Mouse (Mus musculus) gastrocnemius, adult 18-20 months (tissue): ENCODE data around the gene Arid1b. TPM values are rescaled to one million over a fixed set of nuclear protein-coding genes. Genes with fewer than 3 reads are reported as not detected.

ENCODE experiments used
- DNase-seq: peaks from one replicate; pipeline ENCODE4 v3.0.0; 2021; ENCODE audit warnings: low spot score
- total RNA-seq, 2 experiments: library from RNA; stranded (reverse); gene quantifications; 2 replicates each; pipeline ENCODE4 v1.2.3; 2021

Gene Arid1b
- total RNA-seq, 2 experiments from 2014 or later = 35.4 to 37.0 TPM

- DNase-seq = no peak
These were observed 311.8 kb downstream of the Arid1b start for GRCm38 (mm10) chr17:5305783-5306477.

DNA sequence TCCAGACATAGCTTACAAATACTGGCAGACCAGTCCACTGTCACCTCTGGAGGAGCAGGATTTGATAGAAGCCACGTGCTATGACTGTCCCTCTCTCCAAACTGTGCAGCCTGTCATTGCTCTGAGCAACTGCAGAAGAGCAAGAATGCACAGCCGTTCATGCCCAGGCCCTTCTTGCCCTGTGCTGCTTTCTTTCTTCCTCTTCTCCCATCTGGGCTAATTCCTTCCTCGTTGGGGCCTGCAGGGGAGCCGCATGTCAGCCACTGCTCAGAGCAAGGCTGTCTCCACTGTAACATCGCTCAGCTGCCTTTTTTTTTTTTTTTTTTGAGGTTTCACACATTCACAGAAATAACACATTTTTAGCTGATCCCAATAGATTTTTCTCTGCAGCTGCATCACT, 315.8 kb downstream of the Arid1b start:
- no peak for DNase-seq

GRCm38 (mm10) chr17:5310425-5310888, 316.3 kb downstream of the Arid1b start:
- DNase-seq = no peak

GRCm38 (mm10) chr17:5311062-5311461, 316.9 kb downstream of the Arid1b start:
- no peak for DNase-seq

- no peak for DNase-seq
These were observed 318.2 kb downstream of the Arid1b start for GRCm38 (mm10) chr17:5312307-5312706.

- no peak for DNase-seq
These were observed 320.6 kb downstream of the Arid1b start for GRCm38 (mm10) chr17:5314735-5315134.

DNA sequence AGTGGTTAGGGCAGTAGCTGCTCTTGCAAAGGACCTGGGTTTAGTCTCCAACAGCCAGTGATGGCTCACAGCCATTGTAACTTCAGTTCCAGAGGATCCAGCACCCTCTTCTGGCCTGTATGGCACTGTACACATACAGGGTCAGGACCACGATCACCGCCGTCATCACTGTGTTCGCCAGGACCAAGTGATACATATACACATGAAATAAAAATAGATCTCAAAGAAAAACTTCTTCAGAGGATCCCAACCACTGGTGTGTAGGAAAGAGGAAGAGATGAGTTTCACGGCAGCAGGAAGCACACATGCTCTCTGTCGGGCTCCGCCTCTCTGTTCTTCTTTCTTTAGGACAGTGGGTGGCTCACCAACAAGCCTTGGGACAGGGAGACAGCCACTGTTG, 322.4 kb downstream of the Arid1b start:
- DNase-seq = no peak

- no peak for DNase-seq
These were observed 327.6 kb downstream of the Arid1b start for GRCm38 (mm10) chr17:5321589-5322225.

DNA sequence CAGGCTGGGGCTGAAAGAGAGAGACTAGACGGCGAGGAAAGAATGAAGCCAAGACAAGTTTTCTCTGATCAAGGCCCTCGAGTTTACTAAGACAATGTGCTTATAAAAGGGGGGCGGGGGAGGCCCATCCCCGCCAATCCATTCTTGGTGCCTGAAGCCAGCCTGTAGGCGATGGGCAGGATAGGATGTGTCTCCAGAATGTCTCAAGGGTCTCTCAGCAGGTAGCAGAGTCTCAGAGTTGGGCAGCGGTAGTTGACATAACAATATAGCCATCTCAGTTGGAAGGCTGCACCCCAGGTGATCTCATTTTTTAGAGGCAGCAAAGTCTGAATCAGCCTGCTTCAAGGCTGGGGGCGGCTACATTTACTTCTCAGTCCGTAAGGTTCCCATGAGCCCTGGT, 328.5 kb downstream of the Arid1b start:
- no peak for DNase-seq

GRCm38 (mm10) chr17:5323746-5324145, 329.6 kb downstream of the Arid1b start:
- DNase-seq = no peak

DNA sequence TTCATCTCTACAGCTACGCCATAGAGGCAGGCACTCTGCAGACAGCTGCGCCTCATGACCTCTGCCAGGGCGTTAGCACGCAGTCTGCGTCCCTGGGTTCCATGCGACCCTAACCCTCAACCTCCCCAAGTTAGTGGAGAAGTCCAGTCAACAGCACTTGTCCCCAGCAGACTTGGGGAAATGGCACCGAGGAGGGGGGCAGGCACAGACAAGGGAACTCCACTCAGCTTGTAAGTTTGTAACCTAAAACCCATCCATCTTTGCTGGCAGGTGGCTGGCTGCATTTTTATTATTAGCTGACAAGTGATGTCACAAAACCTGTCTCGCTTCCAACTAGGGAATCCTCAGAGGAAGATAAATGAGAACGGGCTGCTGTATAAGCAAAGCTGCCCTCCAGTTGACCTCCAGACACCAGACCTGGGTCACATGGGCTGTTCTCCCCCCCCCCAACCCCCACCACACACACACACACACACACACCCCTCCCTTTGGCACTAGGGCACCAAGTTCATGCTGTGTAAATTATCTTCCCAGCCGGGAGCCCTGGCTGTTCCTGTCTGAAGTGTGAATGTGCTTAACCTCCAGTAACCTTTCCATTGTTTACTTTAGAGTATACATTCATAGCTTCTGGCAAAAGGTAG, 330.2 kb downstream of the Arid1b start:
- DNase-seq = peak; percentile 86

DNA sequence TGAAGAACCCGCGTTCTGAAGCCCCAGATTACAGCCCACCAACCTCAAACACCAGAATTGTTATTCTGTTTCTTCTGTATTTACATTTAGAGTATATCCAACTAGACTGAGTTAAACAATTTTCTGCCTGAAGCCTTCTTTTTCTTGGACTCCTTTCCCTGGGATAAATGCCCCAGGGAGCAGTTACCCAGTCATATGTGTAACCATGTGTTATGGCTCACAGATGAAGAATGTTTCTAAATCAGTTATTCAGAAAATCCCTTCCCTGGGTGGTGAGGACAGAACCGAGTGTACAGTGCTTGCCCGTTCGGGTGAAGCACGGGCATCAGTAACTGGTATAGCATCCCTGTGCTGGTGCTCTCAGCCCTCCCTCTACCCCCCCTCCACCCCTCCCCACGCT, 332.6 kb downstream of the Arid1b start:
- no peak for DNase-seq

GRCm38 (mm10) chr17:5327480-5328180, 333.5 kb downstream of the Arid1b start:
- no peak for DNase-seq

- DNase-seq = no peak
These were observed 335.3 kb downstream of the Arid1b start for GRCm38 (mm10) chr17:5329478-5329877.

- DNase-seq = no peak
These were observed 335.9 kb downstream of the Arid1b start for GRCm38 (mm10) chr17:5330063-5330462.

DNA sequence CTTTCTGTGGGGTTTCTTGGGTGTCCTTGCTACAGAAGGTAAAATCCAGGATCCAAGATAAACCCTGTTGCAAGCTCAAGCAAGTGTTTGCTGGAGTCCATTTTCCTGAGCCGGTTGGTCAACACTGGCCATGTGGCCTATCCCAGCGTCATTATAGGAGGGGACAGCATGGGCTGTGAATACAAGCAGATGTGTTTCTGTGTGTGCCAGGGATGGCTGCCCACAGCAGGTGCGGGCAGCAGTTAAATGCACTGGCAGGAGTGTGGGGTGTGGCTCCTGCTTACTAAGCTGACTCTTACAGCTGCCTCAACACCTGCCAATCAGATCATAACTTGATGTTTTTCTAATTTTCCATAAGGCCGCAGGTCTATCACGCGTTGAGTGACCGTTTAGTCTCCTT, 336.5 kb downstream of the Arid1b start:
- no peak for DNase-seq

- no peak for DNase-seq
These were observed 337.3 kb downstream of the Arid1b start for GRCm38 (mm10) chr17:5331387-5331786.

DNA sequence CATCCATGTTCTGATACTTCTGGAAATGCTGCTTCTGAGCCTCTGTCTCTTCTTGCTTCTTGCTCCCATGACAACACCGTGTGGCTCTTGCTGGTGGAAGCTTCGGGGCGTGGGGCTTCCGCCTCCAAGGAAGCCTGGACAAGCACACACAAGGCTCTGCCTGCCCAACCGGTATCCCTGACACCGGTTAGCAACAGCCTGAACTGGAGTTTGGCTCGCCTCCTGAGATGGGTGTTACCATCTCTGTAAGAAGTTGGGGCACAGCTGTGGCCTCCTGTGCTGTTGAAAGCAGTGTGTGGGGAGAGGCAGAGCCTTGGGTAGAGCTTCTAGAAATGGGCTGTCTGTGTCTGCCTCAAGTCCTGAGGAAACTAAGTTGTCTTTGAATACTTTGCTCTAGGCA, 340.4 kb downstream of the Arid1b start:
- no peak for DNase-seq

GRCm38 (mm10) chr17:5344426-5344825, 350.3 kb downstream of the Arid1b start:
- DNase-seq = no peak

DNA sequence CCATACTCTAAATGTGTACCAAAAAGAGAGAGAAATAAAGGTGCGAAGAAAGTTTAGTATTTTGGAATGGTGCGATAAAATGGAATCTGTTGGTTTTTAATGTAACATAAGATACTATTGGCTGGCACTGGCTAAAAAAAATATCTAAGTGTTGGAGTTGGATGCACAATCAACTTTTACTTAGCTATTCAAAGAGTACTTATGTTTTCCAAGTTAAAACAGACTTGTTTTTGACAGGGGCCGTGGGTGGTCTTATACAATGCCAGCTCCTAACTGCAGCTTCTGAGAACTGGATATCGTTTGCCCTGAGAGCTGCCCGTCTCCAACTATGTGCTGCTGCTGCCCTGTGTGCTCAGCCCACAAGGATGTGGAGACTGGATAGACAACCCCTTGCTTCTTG, 351.7 kb downstream of the Arid1b start:
- DNase-seq = no peak

DNA sequence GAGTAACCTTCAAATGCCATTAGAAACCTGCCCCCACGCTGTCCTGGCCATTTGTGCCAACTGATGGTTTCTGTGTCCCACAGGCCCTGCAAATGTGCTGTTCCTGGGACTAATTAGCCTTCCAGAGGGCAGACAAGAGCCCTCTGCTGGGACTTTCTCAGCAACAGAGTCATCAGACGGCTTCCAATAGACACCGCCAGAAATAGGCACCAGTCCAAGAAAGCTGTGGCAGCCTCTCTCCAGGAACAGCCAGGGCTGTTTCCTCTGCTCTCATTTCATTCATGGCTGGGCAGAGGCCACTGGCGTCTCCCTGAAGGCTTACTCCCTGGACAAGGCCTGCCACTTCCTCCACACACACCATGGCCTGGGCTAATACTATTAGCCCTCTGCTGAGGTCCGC, 358.8 kb downstream of the Arid1b start:
- peak; percentile 48 for DNase-seq

- no peak for DNase-seq
These were observed 366.6 kb downstream of the Arid1b start for GRCm38 (mm10) chr17:5360759-5361158.
